Mouse (Mus musculus) heart, adult 2 months (tissue): ENCODE data around the gene Apoa5.

Experiments used
- CTCF ChIP-seq: fragments of 200-600 bp; IDR thresholded peaks from 2 replicates; pipeline ENCODE4 v1.8.1; 2022; ENCODE audit warnings: antibody characterized with exemption, mild to moderate bottlenecking, moderate library complexity
- POLR2A ChIP-seq: fragments of 200-500 bp; IDR thresholded peaks from 2 replicates; pipeline ENCODE4 v1.6.1; 2011; ENCODE audit warnings: mild to moderate bottlenecking, low read depth, low read length, control low read depth; ENCODE audit not compliant: insufficient read depth

DNA sequence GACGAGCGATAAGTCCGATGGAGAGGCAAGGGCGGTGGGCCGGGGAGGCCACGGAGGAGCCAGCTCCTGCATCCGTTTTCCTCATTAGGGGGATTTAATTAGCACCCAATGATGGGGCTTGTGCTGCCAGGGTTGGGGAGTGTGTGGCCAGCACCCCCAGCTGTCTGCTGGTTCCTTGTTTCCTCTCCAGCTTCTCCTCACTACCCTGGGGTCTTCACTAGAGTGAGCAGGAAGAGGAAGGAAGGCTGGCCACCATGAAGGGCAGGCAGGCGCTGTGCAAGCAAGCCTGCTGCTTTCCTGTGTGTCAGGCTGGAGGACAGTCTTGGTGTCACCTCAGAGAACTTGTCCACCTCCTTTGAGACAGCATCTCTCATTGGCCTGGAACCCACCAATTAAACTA, 48.5 kb downstream of the Apoa5 start:
- no peak for TF ChIP-seq CTCF
- TF ChIP-seq POLR2A, result no peak
